ENCODE assay signal across 24 mouse cellular contexts in genomic region chr13:31503191-31503590, GRCm38 (mm10). TPM values are rescaled to one million over a fixed set of nuclear protein-coding genes. Genes with fewer than 3 reads are reported as not detected.
A peak's percentile ranks its signal among the peaks of the same experiment; 100 is the strongest.
DNase-seq lines count a peak whose midpoint lies in the region; ATAC-seq and TF ChIP-seq lines count a peak whose summit lies in the region.
"Had no signal": no experiment of that assay in that cellular context is flagged by ENCODE, and none has a peak within 500 bp of the region (broad histone marks: within the 10 kb centered on the region; RNA-seq: fewer than 3 reads in every experiment).

No protein-coding gene starts in this region.

- WGBS in thymus, adult 2 months, result 6% methylated on average over 10 of the region's 10 CpGs
- WGBS in forebrain, embryonic 11.5 days, result 92% methylated on average over 10 of the region's 10 CpGs
- WGBS in kidney, embryonic 15.5 days, result 84% methylated on average over 10 of the region's 10 CpGs

- H3K9ac ChIP-seq in CH12.LX (ENCODE audit: insufficient read depth, low read depth), result no peak overlapping the region
- H3K9ac ChIP-seq in forebrain, embryonic 11.5 days (ENCODE audit: low read length), result no peak overlapping the region
- H3K9ac ChIP-seq in kidney, embryonic 15.5 days, result no peak overlapping the region
- H3K9ac ChIP-seq: embryonic facial prominence, embryonic 13.5 days; heart, embryonic 15.5 days; hindbrain, embryonic 13.5 days had no signal

- DNase-seq in thymus, postnatal 14 days, result peak; percentile 14
- no peak for DNase-seq in thymus, adult 2 months
- DNase-seq in CH12.LX (ENCODE audit: extremely low read depth), result no peak
- peak; percentile 22 for DNase-seq in thymus, postnatal 4 days
- DNase-seq in c-Kit-positive CD71-positive TER-119-positive erythroid progenitor cells, embryonic 14.5 days (ENCODE audit: low spot score), result no peak
- DNase-seq in forebrain, embryonic 11.5 days (ENCODE audit: low spot score), result no peak
- DNase-seq: adrenal gland, postnatal 10 days; cerebellum, adult 8-10 months; cerebellum, postnatal 14 days; gastrocnemius, adult 2 months; gastrocnemius, postnatal 36 days; heart, adult 18-20 months; heart, postnatal 14 days; kidney, adult 8-10 months had no signal

- TF ChIP-seq POLR2A in thymus, adult 2 months (IDR thresholded peaks at IDR 0.05; ENCODE audit: control insufficient read depth, extremely low read depth, insufficient read depth, low read length, poor library complexity), result no peak
- no peak for TF ChIP-seq POLR2A in CH12.LX (IDR thresholded peaks at IDR 0.05; ENCODE audit: low read depth, low read length)

- TF ChIP-seq EP300 in CH12.LX (IDR thresholded peaks at IDR 0.05; ENCODE audit: low read length), result no peak

- peaks cover 21% of the 10 kb centered on the region for H3K4me1 ChIP-seq in thymus, adult 2 months (replicated peaks; ENCODE audit: control insufficient read depth, insufficient read depth, low read length)
- peaks cover 7 to 8% of the 10 kb centered on the region in 2 experiments for H3K4me1 ChIP-seq in CH12.LX (ENCODE audit: control insufficient read depth in 1 of 2, insufficient read depth in 2 of 2)
- H3K4me1 ChIP-seq in forebrain, embryonic 11.5 days (replicated peaks; ENCODE audit: control insufficient read depth, insufficient read depth, low read length), result no peaks in the 10 kb centered on the region
- no peaks in the 10 kb centered on the region for H3K4me1 ChIP-seq in kidney, embryonic 15.5 days
- H3K4me1 ChIP-seq: embryonic facial prominence, embryonic 13.5 days; heart, embryonic 15.5 days; hindbrain, embryonic 13.5 days had no signal

- no peak overlapping the region for H3K27ac ChIP-seq in thymus, adult 2 months (ENCODE audit: control insufficient read depth, insufficient read depth, low read length)
- no peak overlapping the region for H3K27ac ChIP-seq in CH12.LX (ENCODE audit: insufficient read depth, low read depth)
- H3K27ac ChIP-seq in forebrain, embryonic 11.5 days (ENCODE audit: low read depth, low read length), result no peak overlapping the region
- H3K27ac ChIP-seq in kidney, embryonic 15.5 days, result no peak overlapping the region
- H3K27ac ChIP-seq: embryonic facial prominence, embryonic 13.5 days; gastrocnemius, adult 2 months; heart, embryonic 15.5 days; hindbrain, embryonic 13.5 days; hindbrain, postnatal 0 days had no signal

- no peak for TF ChIP-seq RAD21 in CH12.LX (IDR thresholded peaks at IDR 0.05; ENCODE audit: low read depth, low read length)

- H3K79me2 ChIP-seq in CH12.LX (replicated peaks; ENCODE audit: control insufficient read depth, extremely low read depth, insufficient read depth, poor library complexity, severe bottlenecking), result no peaks in the 10 kb centered on the region

- H3K4me3 ChIP-seq in thymus, adult 2 months (ENCODE audit: control insufficient read depth, insufficient read depth, low read length), result no peak overlapping the region
- H3K4me3 ChIP-seq in CH12.LX (replicated peaks in 1 of 3; ENCODE audit: low read depth in 2 of 3, low read length in 2 of 3, poor library complexity in 1 of 3), result peak overlapping the region in 1 of 3 experiments; percentile 46
- H3K4me3 ChIP-seq in forebrain, embryonic 11.5 days (ENCODE audit: low read depth, low read length), result no peak overlapping the region
- H3K4me3 ChIP-seq in kidney, embryonic 15.5 days (replicated peaks), result no peak overlapping the region
- H3K4me3 ChIP-seq: embryonic facial prominence, embryonic 13.5 days; gastrocnemius, adult 2 months; heart, embryonic 15.5 days; hindbrain, embryonic 13.5 days had no signal

- no peaks in the 10 kb centered on the region for H3K9me3 ChIP-seq in CH12.LX (replicated peaks; ENCODE audit: low read length)
- no peaks in the 10 kb centered on the region for H3K9me3 ChIP-seq in forebrain, embryonic 11.5 days (ENCODE audit: control insufficient read depth, low read length)
- no peaks in the 10 kb centered on the region for H3K9me3 ChIP-seq in kidney, embryonic 15.5 days (replicated peaks)
- H3K9me3 ChIP-seq: embryonic facial prominence, embryonic 13.5 days; heart, embryonic 15.5 days; hindbrain, embryonic 13.5 days had no signal

- no peaks in the 10 kb centered on the region for H3K27me3 ChIP-seq in thymus, adult 2 months (ENCODE audit: control insufficient read depth, insufficient read depth, low read length)
- H3K27me3 ChIP-seq in CH12.LX (replicated peaks), result no peaks in the 10 kb centered on the region
- no peaks in the 10 kb centered on the region for H3K27me3 ChIP-seq in forebrain, embryonic 11.5 days (ENCODE audit: control insufficient read depth, insufficient read depth, low read length)
- H3K27me3 ChIP-seq in kidney, embryonic 15.5 days, result no peaks in the 10 kb centered on the region
- H3K27me3 ChIP-seq: embryonic facial prominence, embryonic 13.5 days; heart, embryonic 15.5 days; hindbrain, embryonic 13.5 days had no signal

- in situ Hi-C loops in CH12.LX (cut with MboI; ENCODE audit: low pct_ligation_motif_present, low pct_unique_long_range_greater_than_20kb, low sequenced_read_pairs), result no loop called here

- no peaks in the 10 kb centered on the region for H3K36me3 ChIP-seq in thymus, adult 2 months (ENCODE audit: control insufficient read depth, insufficient read depth, low read length)
- H3K36me3 ChIP-seq in CH12.LX (replicated peaks in 1 of 2; ENCODE audit: control insufficient read depth in 1 of 2, insufficient read depth in 1 of 2, low read length in 1 of 2), result no peaks in the 10 kb centered on the region
- no peaks in the 10 kb centered on the region for H3K36me3 ChIP-seq in forebrain, embryonic 11.5 days (ENCODE audit: control insufficient read depth, insufficient read depth, low read length)
- no peaks in the 10 kb centered on the region for H3K36me3 ChIP-seq in kidney, embryonic 15.5 days
- H3K36me3 ChIP-seq: embryonic facial prominence, embryonic 13.5 days; heart, embryonic 15.5 days; hindbrain, embryonic 13.5 days had no signal

- dilution Hi-C loops in CH12.LX (cut with MboI; ENCODE audit: extremely low pct_ligation_motif_present, extremely low pct_unique_long_range_greater_than_20kb, low sequenced_read_pairs), result no loop called here

- peak overlapping the region; percentile 61 for H3K4me2 ChIP-seq in CH12.LX (ENCODE audit: insufficient read depth, low read depth, poor library complexity, severe bottlenecking)
- H3K4me2 ChIP-seq in forebrain, embryonic 11.5 days (ENCODE audit: low read depth, low read length, severe bottlenecking), result no peak overlapping the region
- no peak overlapping the region for H3K4me2 ChIP-seq in kidney, embryonic 15.5 days
- H3K4me2 ChIP-seq: embryonic facial prominence, embryonic 13.5 days; heart, embryonic 11.5 days; heart, embryonic 15.5 days; hindbrain, embryonic 13.5 days had no signal

- ATAC-seq in inflammation-experienced regulatory T-cells, adult 6 months, result peak; percentile 25
- ATAC-seq in forebrain, embryonic 11.5 days (replicated peaks; ENCODE audit: low FRiP score), result no peak
- ATAC-seq in kidney, embryonic 15.5 days (replicated peaks; ENCODE audit: low FRiP score), result no peak
- ATAC-seq: forebrain, embryonic 14.5 days; hindbrain, postnatal 0 days; intestine, postnatal 0 days had no signal

- TF ChIP-seq CTCF in thymus, adult 2 months (IDR thresholded peaks at IDR 0.05; ENCODE audit: borderline replicate concordance, control insufficient read depth, extremely low read depth, insufficient read depth, low read length, poor library complexity), result no peak
- TF ChIP-seq CTCF in CH12.LX (conservative IDR thresholded peaks at IDR 0.05 in 1 of 2, IDR thresholded peaks at IDR 0.05 in 1 of 2; ENCODE audit: low read depth in 2 of 2, low read length in 2 of 2), result no peak

TF ChIP-seq in CH12.LX, 34 proteins besides CTCF, POLR2A, EP300 and RAD21:
- TF ChIP-seq ZNF384 (IDR thresholded peaks at IDR 0.05; ENCODE audit: low read depth, low read length) (no peak), TCF12 (IDR thresholded peaks at IDR 0.05; ENCODE audit: low read depth, low read length) (no peak), BHLHE40 (IDR thresholded peaks at IDR 0.05; ENCODE audit: low read depth, low read length) (peak; percentile 39; the same call in 1 of the 2 replicates)

RNA-seq across cellular contexts. Expression of gene Foxq1, which starts 52.7 kb away (rescaled TPM):
- polyA plus RNA-seq in thymus, adult 2 months (2012; rRNA removed), result 1.8 and 2.1 TPM in 2 replicates
- total RNA-seq in CH12.LX (2012; rRNA removed) (not detected in 2 replicates), CH12.LX (2014; rRNA removed) (not detected in 2 replicates)
- not detected in 2 replicates for polyA plus RNA-seq in CH12.LX (2012; ENCODE audit: insufficient read length, low read depth)
- not detected for polyA plus RNA-seq in inflammation-experienced regulatory T-cells, adult 6 months (2017; shearing (Covaris generic))
- 1.5 and 1.6 TPM in 2 replicates for polyA plus RNA-seq in forebrain, embryonic 11.5 days (2014; fragmentation: Nextera tagmentation; extraction: Ambion mirVana)
- polyA plus RNA-seq in kidney, embryonic 15.5 days (2015; fragmentation: Nextera tagmentation; extraction: Ambion mirVana), result 3.9 and 4.0 TPM in 2 replicates
- total RNA-seq: gastrocnemius, postnatal 36 days; hematopoietic stem cell, adult 5-6 weeks had no signal

RNA-seq across cellular contexts. Expression of gene A530084C06Rik, which starts 55.9 kb away (rescaled TPM):
- polyA plus RNA-seq in thymus, adult 2 months (2012; rRNA removed), result 0.13 and 0.19 TPM in 2 replicates
- total RNA-seq in CH12.LX (2012; rRNA removed) (not detected in 2 replicates), CH12.LX (2014; rRNA removed) (not detected in 2 replicates)
- not detected in 2 replicates for polyA plus RNA-seq in CH12.LX (2012; ENCODE audit: insufficient read length, low read depth)
- not detected for polyA plus RNA-seq in inflammation-experienced regulatory T-cells, adult 6 months (2017; shearing (Covaris generic))
- polyA plus RNA-seq in forebrain, embryonic 11.5 days (2014; fragmentation: Nextera tagmentation; extraction: Ambion mirVana), result not detected in 2 replicates
- not detected in 2 replicates for polyA plus RNA-seq in kidney, embryonic 15.5 days (2015; fragmentation: Nextera tagmentation; extraction: Ambion mirVana)
- total RNA-seq: gastrocnemius, adult 2 months; gastrocnemius, postnatal 36 days; heart, adult 18-20 months; heart, postnatal 14 days had no signal
- polyA plus RNA-seq: embryonic facial prominence, embryonic 13.5 days; forebrain, embryonic 14.5 days; heart, embryonic 11.5 days; heart, embryonic 15.5 days; hindbrain, embryonic 13.5 days; hindbrain, postnatal 0 days; intestine, postnatal 0 days had no signal

Comparison
In these comparisons a context has a peak if more than half of its experiments do, and no peak if none do; other contexts are left out.
1. DNase-seq: peak in thymus, postnatal 14 days (single experiment) and thymus, postnatal 4 days (single experiment); none in thymus, adult 2 months (single experiment), CH12.LX (single experiment), c-Kit-positive CD71-positive TER-119-positive erythroid progenitor cells, embryonic 14.5 days (single experiment) and forebrain, embryonic 11.5 days (single experiment).